Mouse (Mus musculus) myocyte (in vitro differentiated cells): Measurements from ENCODE around the gene Trim24.

Experiments
- CEBPB ChIP-seq: IDR thresholded peaks from 2 replicates; pipeline ENCODE4 v1.6.1; 2011; ENCODE audit warnings: mild to moderate bottlenecking, moderate library complexity; ENCODE audit not compliant: poor library complexity, insufficient read depth, severe bottlenecking
- E2F4 ChIP-seq: IDR thresholded peaks from one replicate; pipeline ENCODE4 v1.6.1; 2011; ENCODE audit warnings: mild to moderate bottlenecking, control low read depth, moderate library complexity; ENCODE audit not compliant: insufficient read depth
- MAX ChIP-seq: IDR thresholded peaks from one replicate; pipeline ENCODE4 v1.6.1; 2011; ENCODE audit warnings: low read depth, mild to moderate bottlenecking, control low read depth
- MYOD1 ChIP-seq, 3 experiments: IDR thresholded peaks; one replicate each; pipeline ENCODE4 v1.6.1; 2011; ENCODE audit warnings: control low read depth in 2 of 3, low read depth in 2 of 3, mild to moderate bottlenecking in 2 of 3, moderate library complexity in 1 of 3; ENCODE audit not compliant: insufficient read length in 2 of 3, control insufficient read depth in 1 of 3
- MYOG ChIP-seq, 3 experiments: IDR thresholded peaks; one replicate each; pipeline ENCODE4 v1.6.1; 2011; ENCODE audit warnings: control low read depth in 2 of 3, low read depth in 2 of 3, mild to moderate bottlenecking in 2 of 3; ENCODE audit not compliant: insufficient read length in 2 of 3, control insufficient read depth in 1 of 3, insufficient read depth in 1 of 3
- POLR2A ChIP-seq: IDR thresholded peaks from one replicate; pipeline ENCODE4 v1.6.1; 2011; ENCODE audit warnings: low read depth, mild to moderate bottlenecking, control low read depth, moderate library complexity; ENCODE audit not compliant: insufficient read length
- POLR2AphosphoS2 ChIP-seq: IDR thresholded peaks from one replicate; pipeline ENCODE4 v1.6.1; 2011; ENCODE audit warnings: low read depth, control low read depth; ENCODE audit not compliant: insufficient read length
- REST ChIP-seq: IDR thresholded peaks from one replicate; pipeline ENCODE4 v1.6.1; 2011; ENCODE audit warnings: mild to moderate bottlenecking, control low read depth, moderate library complexity; ENCODE audit not compliant: insufficient read depth, insufficient read length
- SRF ChIP-seq: IDR thresholded peaks from one replicate; pipeline ENCODE4 v1.6.1; 2011; ENCODE audit warnings: low read depth; ENCODE audit not compliant: control insufficient read depth, insufficient read length
- TCF12 ChIP-seq: IDR thresholded peaks from one replicate; pipeline ENCODE4 v1.6.1; 2011; ENCODE audit warnings: mild to moderate bottlenecking, control low read depth; ENCODE audit not compliant: poor library complexity, insufficient read depth, severe bottlenecking
- TCF3 ChIP-seq: IDR thresholded peaks from one replicate; pipeline ENCODE4 v1.6.1; 2011; ENCODE audit warnings: low read depth, control low read depth; ENCODE audit not compliant: insufficient read length
- USF1 ChIP-seq: IDR thresholded peaks from one replicate; pipeline ENCODE4 v1.6.1; 2011; ENCODE audit warnings: low read depth, mild to moderate bottlenecking, control low read depth, moderate library complexity

GRCm38 (mm10) chr6:37823731-37824130 lies 46.9 kb upstream of the Trim24 start:
- TF ChIP-seq REST, result no peak
- no peak for TF ChIP-seq POLR2A
- no peak for TF ChIP-seq MAX
- no peak for TF ChIP-seq SRF
- no peak for TF ChIP-seq USF1
- no peak for TF ChIP-seq TCF12
- TF ChIP-seq E2F4, result no peak
- TF ChIP-seq CEBPB, result no peak
- no peak for TF ChIP-seq MYOG (IDR thresholded peaks at IDR 0.05; ENCODE audit: control insufficient read depth in 1 of 3, insufficient read depth in 1 of 3, insufficient read length in 2 of 3, low read depth in 2 of 3)
- TF ChIP-seq MYOD1 (IDR thresholded peaks at IDR 0.05; ENCODE audit: control insufficient read depth in 1 of 3, insufficient read length in 2 of 3, low read depth in 2 of 3), result no peak
- TF ChIP-seq POLR2AphosphoS2, result no peak
- no peak for TF ChIP-seq TCF3
